Mouse (Mus musculus): Measurements from ENCODE around the gene 4930558K02Rik.

4930558K02Rik gene

DNA sequence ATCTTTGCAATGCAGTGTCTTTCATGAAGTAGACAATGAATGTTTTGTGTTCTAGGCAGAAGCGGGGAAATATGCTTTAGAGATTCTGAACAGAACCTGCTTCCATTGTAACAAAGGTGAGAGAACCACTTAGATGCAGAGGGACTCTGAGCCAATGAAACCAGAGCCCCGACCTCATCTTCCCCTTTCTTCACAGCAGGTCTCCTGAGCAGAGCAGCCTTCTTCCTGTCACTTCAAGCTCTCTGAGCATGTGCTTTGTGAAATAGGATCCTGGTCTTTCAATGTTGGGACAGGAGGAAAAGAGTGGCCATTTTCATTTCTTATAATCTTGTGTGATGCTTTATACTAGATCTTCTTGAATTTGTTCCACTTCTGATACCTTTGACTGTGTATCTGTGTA is 79.3 kb downstream of the 4930558K02Rik start:
- DNase-seq (ENCODE audit: low read depth) = no peak

DNA sequence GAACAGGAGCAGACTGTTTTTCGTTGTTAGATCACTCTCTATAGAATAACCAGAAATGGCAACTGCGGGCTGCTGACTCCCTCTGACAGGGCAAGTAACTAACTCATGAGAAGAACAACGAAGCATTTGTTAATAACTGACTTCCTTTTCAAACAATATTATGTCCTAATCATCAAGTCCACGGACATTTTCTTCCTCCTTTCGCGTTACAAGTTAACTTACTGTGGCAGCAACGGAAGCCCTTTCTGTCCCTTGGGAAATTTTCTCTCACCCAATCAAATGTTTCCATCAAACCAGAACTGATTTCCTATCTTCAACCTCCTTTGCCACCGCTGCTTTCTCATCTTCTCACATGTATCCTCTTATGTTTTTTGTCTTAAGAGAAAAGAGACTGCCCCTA is 82.2 kb downstream of the 4930558K02Rik start:
- no peak for DNase-seq (ENCODE audit: low read depth)

DNA sequence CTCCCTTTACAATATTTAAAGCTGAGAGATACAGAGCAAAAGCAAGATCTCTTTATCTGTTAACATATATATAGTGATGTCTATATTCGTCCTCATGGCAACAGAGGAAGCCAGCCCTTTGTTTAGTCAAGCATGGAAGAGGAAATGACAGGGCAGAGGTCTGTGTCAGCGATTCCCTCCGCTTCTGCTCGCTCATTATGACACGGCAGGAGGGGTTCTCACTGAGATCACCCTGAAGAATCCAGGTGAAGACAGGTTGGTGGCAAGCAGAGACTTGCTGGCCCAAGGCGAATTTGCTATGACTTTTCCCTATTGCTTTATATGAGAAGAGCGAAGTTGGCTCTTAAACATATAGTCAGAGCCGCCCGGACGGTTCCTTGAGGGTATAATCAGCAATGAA is 83.3 kb downstream of the 4930558K02Rik start:
- DNase-seq (ENCODE audit: low read depth) = no peak

DNA sequence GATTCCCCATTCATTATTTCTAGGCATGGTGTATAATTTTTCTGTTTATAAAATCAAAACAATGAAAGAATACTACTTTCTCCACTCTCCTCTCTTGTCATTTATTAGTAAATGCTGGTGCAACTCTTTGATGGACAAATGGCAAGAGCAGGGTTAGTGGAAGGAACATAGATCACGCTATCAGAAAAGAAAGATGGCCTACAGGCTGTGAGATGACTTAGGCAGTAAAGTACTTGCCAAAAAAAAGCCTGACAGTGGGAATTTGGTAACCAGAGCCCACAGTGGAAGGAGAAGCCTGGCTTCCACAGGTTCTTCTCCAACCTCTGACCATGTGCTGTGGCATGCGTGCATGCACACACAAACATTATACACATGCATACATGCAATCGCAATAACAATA is 84.4 kb downstream of the 4930558K02Rik start:
- DNase-seq (ENCODE audit: low read depth) = no peak

DNA sequence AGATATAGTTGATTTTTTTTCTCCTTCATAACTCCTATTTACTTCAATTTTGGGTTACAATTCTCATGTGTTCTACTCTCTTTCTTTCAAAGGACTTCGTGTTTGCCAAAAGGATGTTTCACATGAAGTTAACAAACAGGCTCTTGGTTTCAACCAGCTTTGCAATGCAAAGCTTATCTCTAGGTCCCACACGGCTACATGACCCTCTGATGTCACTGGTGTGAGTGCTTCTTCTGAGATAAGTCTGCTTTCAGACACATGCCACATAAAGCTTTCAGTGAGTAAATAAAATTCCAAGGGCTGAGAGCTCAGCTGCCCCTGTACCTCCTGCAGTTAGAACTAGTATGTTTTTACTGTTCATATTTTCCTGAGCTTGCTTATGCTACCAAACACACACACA is 84.9 kb downstream of the 4930558K02Rik start:
- DNase-seq (ENCODE audit: low read depth) = no peak

DNA sequence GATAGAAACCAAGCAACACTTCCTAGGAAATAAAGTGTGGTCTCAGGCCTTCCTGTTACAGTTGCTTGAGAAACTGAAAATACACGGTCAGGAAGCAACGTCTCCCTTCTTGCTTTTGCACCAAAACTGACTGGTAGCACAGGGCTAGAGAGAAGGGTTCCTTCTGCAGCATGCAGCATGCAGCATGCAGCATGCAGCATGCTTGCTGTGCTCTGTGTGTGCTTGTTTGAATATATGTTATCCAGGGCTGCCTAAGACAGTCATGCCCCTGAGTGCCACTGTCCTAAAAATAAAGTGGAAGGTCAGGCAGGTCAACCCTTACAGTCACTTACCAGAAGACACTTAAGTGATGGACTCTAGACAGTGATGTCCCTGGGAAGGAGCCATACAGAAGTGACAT is 85.3 kb downstream of the 4930558K02Rik start:
- DNase-seq (ENCODE audit: low read depth) = peak; percentile 66

All from naive thymus-derived CD4-positive, alpha-beta T cell, adult 2 months (primary cell).